Mouse (Mus musculus) adrenal gland, postnatal 10 days (tissue): Measurements from ENCODE around the gene Tex50. TPM values are rescaled to one million over a fixed set of nuclear protein-coding genes. Genes with fewer than 3 reads are reported as not detected.

Source experiments
- DNase-seq: peaks from one replicate; pipeline ENCODE4 v3.0.0; 2021; ENCODE audit warnings: mixed read lengths
- total RNA-seq, 2 experiments: library from RNA; stranded (reverse); gene quantifications; 2 replicates each; pipeline ENCODE4 v1.2.3; 2021

Tex50 gene
- total RNA-seq, 2 experiments from 2014 or later: not detected

DNA sequence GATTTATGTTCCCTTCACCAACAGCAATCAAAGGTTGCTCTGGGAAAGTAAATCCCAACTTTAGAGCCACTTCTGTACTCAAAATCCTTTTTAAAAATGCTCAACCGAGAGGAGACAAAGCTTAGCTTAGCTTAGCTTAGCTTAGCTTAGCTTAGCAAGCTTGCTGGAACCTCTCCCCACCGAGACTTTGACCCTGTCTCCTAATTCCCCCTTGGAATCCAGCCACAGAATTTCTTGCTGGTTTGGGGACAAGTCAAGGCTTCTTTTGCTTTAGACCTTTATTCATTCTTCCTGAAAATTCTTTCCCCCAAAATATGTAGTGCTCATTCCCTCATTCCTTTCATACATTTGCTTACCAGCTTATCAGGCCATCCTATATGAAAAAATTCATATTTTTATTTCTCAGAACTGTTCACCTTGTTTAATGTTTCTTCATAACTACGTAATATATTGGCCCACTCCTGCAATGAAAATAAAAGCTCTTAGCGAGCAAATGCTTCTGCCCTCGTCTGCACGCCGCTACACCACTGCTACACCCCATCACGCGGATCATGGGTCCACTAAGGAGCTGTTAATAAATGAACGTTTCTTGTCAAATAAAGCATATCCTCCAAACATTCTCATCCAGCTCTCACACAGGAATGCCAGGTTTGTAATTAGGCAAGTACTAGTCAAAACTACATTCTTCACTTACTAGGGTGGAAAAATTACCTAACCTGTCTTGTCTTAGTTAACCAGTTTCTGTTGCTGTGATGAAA lies 36.3 kb downstream of the Tex50 start:
- DNase-seq: no peak

DNA sequence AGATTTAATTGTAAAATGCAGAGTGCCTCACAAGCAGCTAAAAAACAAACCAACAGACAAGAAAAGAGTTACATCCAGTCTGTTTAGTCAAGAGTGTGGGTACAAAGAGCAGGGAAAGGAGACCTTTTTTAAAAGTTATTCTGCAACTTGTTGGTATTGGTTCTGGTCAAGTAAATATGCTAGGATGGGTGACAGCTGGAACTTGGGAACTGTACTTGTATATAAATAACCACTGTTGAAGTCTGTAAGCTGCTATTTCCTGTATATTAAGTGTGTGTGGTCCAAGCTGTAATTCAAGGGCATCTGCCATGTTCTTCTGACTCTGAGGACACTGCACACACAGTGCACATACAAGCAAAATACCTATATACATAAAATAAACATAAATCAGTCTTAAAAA lies 44.5 kb downstream of the Tex50 start:
- no peak for DNase-seq

DNA sequence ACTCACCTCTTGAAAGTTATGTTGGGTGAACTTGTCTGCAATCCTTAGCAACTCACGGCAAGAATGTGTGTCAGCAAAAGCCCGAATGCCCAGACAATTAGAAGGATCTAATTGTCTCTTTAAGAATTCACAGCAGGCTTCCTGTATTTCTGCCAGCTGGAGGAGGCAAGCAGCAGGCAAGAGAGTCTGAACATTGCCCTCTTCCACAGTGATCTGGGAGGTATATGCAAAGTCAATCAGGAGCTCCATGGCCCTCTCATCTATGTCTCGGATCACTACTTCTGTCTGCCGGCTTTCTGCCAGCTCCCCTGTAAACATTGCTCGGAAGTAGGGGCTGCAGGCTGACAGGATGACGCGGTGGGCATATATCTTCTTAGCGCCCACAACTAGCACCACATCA lies 49.9 kb downstream of the Tex50 start:
- no peak for DNase-seq

Other genes with a start within 250 kb of the Tex50 start
- 100 to 1,000 TPM; 292 to 761 TPM for gene Serpinc1, start 180.7 kb downstream of the Tex50 start, total RNA-seq
- gene Zbtb37, start 124.5 kb downstream of the Tex50 start, total RNA-seq: 10 to 100 TPM; 11.3 to 21.9 TPM
- gene Dars2, start 88.7 kb downstream of the Tex50 start, total RNA-seq: 10 to 100 TPM; 26.3 to 30.1 TPM
- 1 to 10 TPM; 5.7 to 6.2 TPM for gene Cenpl, start 88.6 kb downstream of the Tex50 start, total RNA-seq
- 10 to 100 TPM; 13.7 to 17.8 TPM for gene Klhl20, start 27.8 kb downstream of the Tex50 start, total RNA-seq
- gene Ankrd45, start 16.6 kb downstream of the Tex50 start, total RNA-seq: 1 to 10 TPM; 1.7 to 3.0 TPM
- 100 to 1,000 TPM; 360 to 367 TPM for gene Prdx6, start 91.9 kb upstream of the Tex50 start, total RNA-seq
- not detected for gene Tnfsf4, start 236.1 kb upstream of the Tex50 start, total RNA-seq